Mouse (Mus musculus) left cerebral cortex, postnatal 14 days (tissue): ENCODE data around the gene Mrpl10. TPM values are rescaled to one million over a fixed set of nuclear protein-coding genes. Genes with fewer than 3 reads are reported as not detected.

ENCODE experiments used
- microRNA-seq, 2 experiments: library from miRNA; unstranded; fragments of <30 nt; microRNA quantifications; one replicate each; pipeline ENCODE4 v1.2.0; 2022
- total RNA-seq, 2 experiments: library from RNA; stranded (reverse); gene quantifications; 2 replicates each; pipeline ENCODE4 v1.2.3; 2021

Mrpl10 gene
- total RNA-seq, 2 experiments from 2014 or later = 69.0 to 69.8 TPM

Small RNA genes lying within 50 kb of the gene (microRNA-seq; reads per million reads assigned to microRNA genes)
- gene Mir8103 = 0.53 to 1.0 reads per million in 2 experiments

Other genes starting within 250 kb of the Mrpl10 start
- 100 to 1,000 TPM; 205 to 209 TPM for gene Nfe2l1, start 211.6 kb upstream of the Mrpl10 start, total RNA-seq
- 1 to 10 TPM; 2.7 to 3.2 TPM for gene Copz2, start 191.7 kb upstream of the Mrpl10 start, total RNA-seq
- gene Cdk5rap3, start 125.1 kb upstream of the Mrpl10 start, total RNA-seq = 10 to 100 TPM; 38.9 to 39.9 TPM
- not detected for gene Prr15l, start 113.5 kb upstream of the Mrpl10 start, total RNA-seq
- gene Pnpo, start 97.6 kb upstream of the Mrpl10 start, total RNA-seq = 10 to 100 TPM; 38.0 to 40.3 TPM
- gene Sp2, start 58.6 kb upstream of the Mrpl10 start, total RNA-seq = 10 to 100 TPM; 10.1 to 11.8 TPM
- 1 to 10 TPM; 2.6 to 2.7 TPM for gene Sp6, start 28.2 kb upstream of the Mrpl10 start, total RNA-seq
- gene Scrn2, start 11.6 kb upstream of the Mrpl10 start, total RNA-seq = 1 to 10 TPM; 2.7 to 3.0 TPM
- under 1 TPM; 0.26 to 0.74 TPM for gene Lrrc46, start 153 bp upstream of the Mrpl10 start, total RNA-seq
- gene Osbpl7, start 9.1 kb downstream of the Mrpl10 start, total RNA-seq = 10 to 100 TPM; 10.5 to 12.3 TPM
- under 1 TPM in 1 of 2 experiments, not detected in 1; 0.13 TPM for gene Tbx21, start 73.8 kb downstream of the Mrpl10 start, total RNA-seq
- gene Tbkbp1, start 109.9 kb downstream of the Mrpl10 start, total RNA-seq = 10 to 100 TPM; 46.4 to 49.4 TPM
- gene Kpnb1, start 146.3 kb downstream of the Mrpl10 start, total RNA-seq = 100 to 1,000 TPM; 111 to 113 TPM
- gene Npepps, start 239.1 kb downstream of the Mrpl10 start, total RNA-seq = 100 to 1,000 TPM; 134 to 144 TPM